Mouse (Mus musculus) macrophage (primary cell): ENCODE results near the gene Nedd9. TPM values are rescaled to one million over a fixed set of nuclear protein-coding genes. Genes with fewer than 3 reads are reported as not detected.
"Not testable (repeated sequence)": the region's sequence is repeated elsewhere in the genome, so short reads cannot be mapped to it uniquely, and the experiment has no call there.

Experiments
- H3K27ac ChIP-seq: fragments of 350-480 bp; formaldehyde crosslinking; 2 replicates; pipeline ENCODE4 v1.9.0; 2021
- H3K36me3 ChIP-seq: fragments of 350-480 bp; formaldehyde crosslinking; 2 replicates; pipeline ENCODE4 v1.9.0; 2021; ENCODE audit errors: inconsistent target
- H3K4me3 ChIP-seq: fragments of 350-480 bp; formaldehyde crosslinking; 2 replicates; pipeline ENCODE4 v1.9.0; 2021; ENCODE audit errors: inconsistent target
- H3K79me2 ChIP-seq: fragments of 350-480 bp; formaldehyde crosslinking; 2 replicates; pipeline ENCODE4 v1.9.0; 2021; ENCODE audit errors: inconsistent target
- WGBS: methylation state at CpG from one replicate; pipeline ENCODE4 v1.1.7; 2026; ENCODE audit warnings: inconsistent platforms; ENCODE audit not compliant: missing documents; 5-methylcytosine and 5-hydroxymethylcytosine counted together
- polyA plus RNA-seq: library from polyadenylated mRNA; stranded (reverse); fragments of 250-400 nt; gene quantifications from 3 replicates; pipeline ENCODE4 v1.2.4, GENCODE M21; 2018; ENCODE audit warnings: inconsistent platforms

Gene Nedd9
- polyA plus RNA-seq, 1 experiment from 2014 or later, result 4.0 TPM

DNA sequence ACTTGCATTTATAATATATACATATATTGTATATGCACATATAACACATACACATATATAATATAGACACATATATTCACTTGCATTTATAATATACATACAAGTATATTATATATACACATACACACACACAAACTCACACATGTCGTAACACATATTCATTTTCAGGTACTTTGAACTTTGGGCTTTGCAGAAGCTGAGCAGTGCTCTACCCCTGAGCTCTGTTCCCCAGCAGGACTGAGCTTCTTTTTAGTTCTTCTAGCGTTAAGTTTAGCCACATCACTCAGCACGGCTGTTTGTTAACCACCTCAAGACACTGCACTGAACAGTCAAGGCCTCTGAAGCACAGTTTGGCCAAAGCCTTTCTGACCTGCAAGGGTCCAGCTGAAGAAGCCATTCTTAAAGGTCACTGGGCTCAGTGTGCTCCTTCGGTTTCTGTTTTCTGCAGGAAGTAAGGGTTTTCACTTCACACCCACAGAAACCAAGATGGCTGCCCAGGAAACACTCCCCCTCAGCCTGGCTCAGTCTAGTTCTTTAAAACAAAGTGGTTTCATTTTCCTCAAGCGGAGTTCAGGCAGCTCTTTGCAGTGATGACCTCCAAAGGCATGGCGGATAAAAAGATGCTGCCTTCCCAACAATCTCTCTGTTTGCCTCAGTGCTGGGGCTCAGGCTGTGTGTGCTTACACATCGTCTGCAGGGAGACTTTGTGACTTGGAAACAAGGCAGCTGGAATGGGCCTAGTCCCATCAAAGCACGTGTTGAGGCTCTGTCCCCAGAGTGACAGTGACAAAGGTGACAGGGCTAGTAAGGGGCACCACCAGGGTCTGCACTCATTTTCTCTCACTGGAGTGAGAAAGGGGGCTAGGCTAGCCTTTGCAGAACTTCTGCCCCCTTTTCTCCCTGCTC is 114.4 kb downstream of the Nedd9 start:
- Histone ChIP-seq H3K79me2 (no peaks in the 10 kb centered on the region), H3K27ac (no peak overlapping the region), H3K4me3 (no peak overlapping the region), H3K36me3 (no peaks in the 10 kb centered on the region)
- 72% methylated on average over 8 of the region's 8 CpGs for WGBS

DNA sequence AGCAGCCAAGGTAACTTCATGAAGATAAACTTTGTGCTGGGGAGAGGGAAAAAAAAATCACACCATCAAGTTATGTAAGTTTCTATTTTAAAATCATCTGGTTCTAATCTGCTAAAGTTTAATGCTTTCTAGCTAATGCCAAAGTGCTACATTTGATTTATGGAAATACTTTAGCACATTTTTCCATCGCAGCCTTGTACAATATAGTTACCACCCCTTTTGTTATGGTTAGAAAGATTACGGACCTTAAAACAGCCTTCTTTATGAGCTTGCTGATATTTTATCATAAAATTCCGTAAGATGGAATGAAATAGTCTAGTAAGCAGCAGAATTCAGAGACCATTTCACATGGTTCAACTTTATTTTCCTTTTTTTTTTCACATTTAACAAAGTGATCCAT is 115.6 kb downstream of the Nedd9 start:
- 97% methylated on average over 3 of the region's 3 CpGs for WGBS
- H3K36me3 ChIP-seq, result no peaks in the 10 kb centered on the region
- H3K79me2 ChIP-seq, result no peaks in the 10 kb centered on the region
- H3K4me3 ChIP-seq, result no peak overlapping the region
- no peak overlapping the region for H3K27ac ChIP-seq

DNA sequence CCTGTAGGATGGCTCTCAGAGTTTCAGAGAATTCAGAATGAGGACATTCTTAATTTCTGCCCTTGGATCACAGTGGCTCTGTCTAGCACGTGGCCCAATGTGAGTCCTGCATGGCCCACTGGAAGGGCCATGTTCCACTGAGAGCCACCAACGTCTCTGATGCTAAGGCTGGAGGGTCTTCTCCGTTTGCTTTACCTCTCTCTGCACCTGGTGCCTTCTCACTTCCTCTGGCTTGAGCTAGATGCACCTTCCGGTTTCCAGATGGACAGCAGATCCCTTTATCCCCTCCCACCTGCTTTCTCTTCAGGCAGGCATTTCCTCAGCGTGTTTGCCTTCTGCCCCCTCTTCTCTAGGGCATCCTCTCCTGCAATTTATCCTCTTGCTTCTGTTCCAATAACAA is 118.5 kb downstream of the Nedd9 start:
- Histone ChIP-seq H3K27ac (no peak overlapping the region), H3K4me3 (no peak overlapping the region), H3K36me3 (no peaks in the 10 kb centered on the region), H3K79me2 (no peaks in the 10 kb centered on the region)
- 93% methylated on average over 5 of the region's 5 CpGs for WGBS

DNA sequence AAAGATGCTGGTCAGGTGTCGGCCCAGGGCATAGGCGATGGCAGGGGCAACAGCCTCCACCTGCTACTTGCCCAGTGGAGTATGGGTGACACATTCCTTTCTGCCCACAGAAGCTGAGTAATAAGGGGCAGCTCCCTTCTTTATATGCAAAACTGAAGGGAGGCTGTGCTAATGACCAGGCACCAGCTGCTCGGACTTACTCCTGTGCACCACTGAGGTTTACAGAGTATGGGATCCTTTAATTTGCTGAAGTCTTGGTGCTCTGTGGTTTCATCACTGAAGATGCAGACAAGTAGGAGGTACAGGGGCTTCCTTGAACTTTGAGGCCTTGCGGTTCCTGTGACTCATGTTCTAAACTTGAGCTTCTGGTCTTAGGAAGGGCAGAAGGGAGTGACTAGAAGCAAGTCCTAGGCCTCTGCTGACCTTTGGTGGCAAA is 120.0 kb downstream of the Nedd9 start:
- whole genome bisulfite sequencing, result 82% methylated on average over 4 of the region's 4 CpGs
- Histone ChIP-seq H3K36me3 (no peaks in the 10 kb centered on the region), H3K79me2 (no peaks in the 10 kb centered on the region), H3K4me3 (no peak overlapping the region), H3K27ac (no peak overlapping the region)

DNA sequence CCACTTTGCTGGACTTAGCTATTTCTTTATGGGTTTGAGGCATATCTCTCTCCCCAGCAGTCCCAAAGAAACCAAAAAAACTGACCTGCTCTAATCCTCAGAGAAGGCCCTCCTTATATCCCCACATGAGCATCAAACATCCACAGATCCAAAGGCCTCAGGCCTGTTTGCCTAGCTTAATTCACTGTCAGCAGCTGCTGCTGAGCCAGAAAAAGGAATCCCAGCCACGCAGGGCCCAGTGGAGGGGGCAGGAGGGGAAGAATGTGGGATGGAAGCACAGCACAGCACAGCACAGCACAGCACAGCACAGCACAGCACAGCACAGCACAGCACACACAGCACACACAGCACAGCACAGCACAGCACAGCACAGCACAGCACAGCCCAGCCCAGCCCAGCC is 120.6 kb downstream of the Nedd9 start:
- WGBS, result 100% methylated on average over 1 of the region's 1 CpGs
- not testable (repeated sequence) for H3K4me3 ChIP-seq, H3K27ac ChIP-seq, H3K79me2 ChIP-seq, H3K36me3 ChIP-seq

DNA sequence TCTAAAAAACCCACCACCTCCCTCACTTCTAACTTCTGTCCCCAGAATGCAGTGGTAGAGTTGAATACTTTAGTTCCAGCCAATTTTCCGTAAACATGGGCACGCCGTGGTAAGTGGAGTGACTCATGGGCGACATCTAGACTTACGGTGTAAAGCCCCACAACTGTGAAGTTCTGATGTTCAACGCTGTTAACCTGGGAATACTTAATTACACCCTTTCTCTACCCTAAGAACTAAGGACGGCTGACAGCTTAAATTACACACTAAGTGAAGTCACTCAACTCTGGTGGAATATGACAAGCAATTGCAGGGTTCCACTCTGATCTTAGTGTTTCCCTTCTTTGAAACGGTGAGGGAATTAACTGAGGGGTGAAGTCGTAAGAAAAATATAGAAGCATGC is 122.9 kb downstream of the Nedd9 start:
- H3K4me3 ChIP-seq, result no peak overlapping the region
- no peaks in the 10 kb centered on the region for H3K36me3 ChIP-seq
- no peak overlapping the region for H3K27ac ChIP-seq
- 95% methylated on average over 9 of the region's 9 CpGs for WGBS
- no peaks in the 10 kb centered on the region for H3K79me2 ChIP-seq

DNA sequence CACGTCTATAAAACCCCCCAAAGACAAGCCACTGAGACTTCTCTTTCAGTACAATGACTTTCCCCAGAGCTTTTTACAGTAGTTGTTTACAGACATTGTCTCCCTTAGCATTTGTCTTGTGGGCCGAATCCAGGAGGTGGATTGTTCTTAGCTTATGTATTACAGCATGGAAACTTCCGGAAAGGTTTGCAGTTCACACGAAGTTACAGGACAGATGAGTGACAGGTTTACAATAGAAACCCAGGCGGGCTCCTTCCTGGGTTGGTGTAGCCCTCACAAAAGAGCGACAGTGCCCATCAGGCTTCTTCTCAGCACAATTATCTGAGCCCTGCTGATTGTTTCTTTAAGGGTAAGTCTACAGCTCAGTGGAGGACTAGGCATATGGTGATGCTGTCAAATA is 124.3 kb downstream of the Nedd9 start:
- H3K4me3 ChIP-seq, result no peak overlapping the region
- 92% methylated on average over 6 of the region's 6 CpGs for WGBS
- H3K36me3 ChIP-seq, result no peaks in the 10 kb centered on the region
- H3K79me2 ChIP-seq, result no peaks in the 10 kb centered on the region
- H3K27ac ChIP-seq, result no peak overlapping the region

DNA sequence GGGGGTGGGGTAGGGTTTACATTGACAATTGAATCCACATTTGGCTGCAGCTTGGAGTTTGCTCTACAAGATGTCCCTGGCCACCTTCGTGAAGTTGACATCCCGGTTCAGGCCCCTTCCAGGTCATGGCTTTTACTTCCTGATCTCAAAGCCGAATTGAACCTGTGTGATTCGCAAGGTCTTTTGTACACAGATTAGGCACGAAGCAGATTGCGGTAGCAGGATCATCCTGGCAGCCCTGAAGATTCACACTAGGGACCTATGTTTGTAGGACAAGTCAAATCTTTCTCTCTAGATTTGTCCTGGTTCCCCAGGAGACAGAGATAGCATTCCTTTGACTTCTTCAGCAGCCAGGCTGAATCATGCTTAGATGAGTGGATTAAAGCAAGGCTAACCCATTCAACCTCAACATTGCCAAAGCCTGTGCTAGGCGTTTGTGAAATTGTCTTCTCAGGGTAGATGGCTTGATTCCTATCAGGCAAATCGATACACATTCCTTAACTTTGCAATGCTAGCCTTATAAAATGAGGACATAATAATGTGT is 126.8 kb downstream of the Nedd9 start:
- Histone ChIP-seq H3K79me2 (no peaks in the 10 kb centered on the region), H3K4me3 (no peak overlapping the region), H3K27ac (no peak overlapping the region), H3K36me3 (no peaks in the 10 kb centered on the region)
- 82% methylated on average over 8 of the region's 8 CpGs for WGBS

DNA sequence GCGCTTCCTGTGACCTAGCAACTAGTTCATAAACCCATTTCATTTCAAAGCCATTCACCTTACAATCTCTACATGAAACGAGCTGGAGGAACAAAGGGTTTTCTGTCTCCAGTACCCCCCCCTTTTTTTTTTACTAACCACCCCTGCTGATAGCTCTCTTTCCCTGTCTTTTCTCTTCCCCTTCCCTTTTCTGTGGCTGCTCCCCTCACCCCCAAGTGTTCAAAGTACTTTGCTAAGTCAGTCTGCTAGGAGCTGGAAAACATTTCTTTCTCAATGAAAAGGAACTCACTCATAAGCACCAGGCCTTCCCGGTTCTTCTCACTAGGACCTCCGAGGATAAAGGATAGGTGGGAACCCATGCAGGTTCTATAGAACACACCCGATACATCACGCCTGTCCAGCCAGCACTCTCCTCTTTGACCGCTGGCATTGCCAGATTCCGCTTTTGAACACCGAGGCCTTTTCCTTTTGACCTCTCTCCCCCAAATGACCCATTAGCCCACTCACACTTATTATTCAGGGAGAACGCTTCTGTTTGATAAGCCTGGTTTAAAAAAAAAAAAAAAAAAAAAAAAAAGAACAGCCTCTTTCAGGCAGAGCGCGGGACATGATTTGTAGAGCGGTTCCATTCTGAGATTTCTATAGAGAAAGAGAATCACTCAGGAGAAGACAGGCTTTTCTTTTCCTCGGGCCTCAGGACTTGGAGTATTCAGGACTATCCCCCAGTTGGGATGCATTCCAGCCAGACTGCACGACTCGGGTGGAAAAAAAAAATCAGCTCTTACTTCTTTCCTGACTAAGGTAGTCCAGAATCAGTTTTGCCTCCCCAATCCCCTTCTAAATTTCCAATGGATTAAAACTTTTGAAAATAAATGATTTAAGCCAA is 127.6 kb downstream of the Nedd9 start:
- Histone ChIP-seq H3K27ac (no peak overlapping the region), H3K36me3 (no peaks in the 10 kb centered on the region), H3K79me2 (no peaks in the 10 kb centered on the region), H3K4me3 (peak overlapping the region; percentile 41)
- 19% methylated on average over 14 of the region's 16 CpGs for WGBS

DNA sequence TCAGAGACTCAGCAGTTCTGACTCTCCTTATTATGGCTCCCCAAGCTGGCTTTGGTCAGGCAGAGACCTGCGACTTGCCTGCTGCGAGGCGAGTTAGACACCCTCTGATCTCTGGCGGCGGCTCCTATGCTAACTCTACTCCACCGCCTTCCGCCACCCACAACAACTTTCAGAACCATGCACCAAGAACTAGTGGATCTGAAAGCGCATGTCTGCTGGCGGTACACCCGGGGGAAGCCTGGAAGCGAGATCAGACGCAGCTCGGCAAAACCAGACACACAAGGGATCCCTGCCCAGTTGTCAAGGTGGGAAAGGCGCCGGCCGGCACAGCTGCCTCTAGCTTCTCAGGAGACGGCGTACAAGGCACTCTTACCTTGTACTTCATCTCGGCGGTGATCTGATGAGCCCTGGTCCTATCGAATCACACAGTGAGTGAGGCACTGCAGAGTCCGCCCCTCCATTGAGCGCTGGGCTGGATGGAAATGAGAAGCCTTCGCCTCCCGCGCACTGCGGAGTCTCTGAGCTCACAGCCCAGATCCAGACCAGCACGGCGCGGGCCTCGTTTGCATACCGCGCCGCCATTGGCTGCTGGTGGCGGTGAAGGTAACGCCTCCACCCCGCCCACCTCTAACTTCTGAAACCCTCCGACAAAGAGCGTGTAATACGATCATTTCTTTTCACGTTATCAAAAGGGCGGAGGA is 128.5 kb downstream of the Nedd9 start:
- Histone ChIP-seq H3K27ac (no peak overlapping the region), H3K79me2 (no peaks in the 10 kb centered on the region), H3K4me3 (peak overlapping the region; percentile 41), H3K36me3 (no peaks in the 10 kb centered on the region)
- WGBS, result under 1% methylated on average over 42 of the region's 42 CpGs

DNA sequence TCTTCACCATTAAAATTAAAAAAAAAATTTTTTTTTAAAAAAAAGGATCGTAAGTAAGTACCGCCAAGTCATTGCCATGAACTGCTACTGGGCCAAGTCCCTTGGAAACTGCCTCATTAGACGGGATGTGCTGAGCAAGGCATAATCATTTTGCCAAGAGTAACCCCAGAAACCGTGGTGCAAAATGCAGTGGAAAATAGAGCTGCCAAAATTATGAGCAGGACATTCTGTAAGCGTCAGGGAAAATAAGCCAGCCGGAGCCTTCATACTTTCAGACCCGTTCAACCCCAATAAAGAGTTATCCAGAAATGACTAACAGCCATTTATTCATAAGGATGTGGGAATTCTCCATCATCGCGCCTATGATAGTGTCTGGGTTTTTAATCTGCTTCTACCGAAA is 129.2 kb downstream of the Nedd9 start:
- Histone ChIP-seq H3K36me3 (no peaks in the 10 kb centered on the region), H3K79me2 (no peaks in the 10 kb centered on the region), H3K27ac (no peak overlapping the region), H3K4me3 (peak overlapping the region; percentile 41)
- 28% methylated on average over 10 of the region's 10 CpGs for WGBS

DNA sequence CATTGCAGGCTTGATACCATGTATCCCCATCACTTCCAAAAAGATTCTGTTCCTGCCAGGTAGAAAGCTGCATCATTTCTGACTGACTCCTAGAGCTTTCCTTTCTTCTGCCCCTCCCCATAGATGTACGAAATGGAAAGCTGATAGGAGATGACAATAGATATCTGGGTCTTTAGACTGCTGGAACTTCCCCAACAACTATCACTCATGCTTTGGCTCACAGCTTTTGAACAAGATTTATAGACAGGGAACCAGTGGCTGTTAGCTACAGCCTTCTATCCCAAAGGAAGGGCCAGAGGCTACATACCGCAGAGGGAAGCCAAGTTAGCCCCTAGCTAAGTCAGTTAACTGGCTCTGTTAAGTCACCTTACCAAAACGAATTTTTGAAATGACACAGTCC is 129.6 kb downstream of the Nedd9 start:
- no peak overlapping the region for H3K4me3 ChIP-seq
- H3K79me2 ChIP-seq, result no peaks in the 10 kb centered on the region
- WGBS, result 67% methylated on average over 3 of the region's 3 CpGs
- H3K36me3 ChIP-seq, result no peaks in the 10 kb centered on the region
- H3K27ac ChIP-seq, result no peak overlapping the region

DNA sequence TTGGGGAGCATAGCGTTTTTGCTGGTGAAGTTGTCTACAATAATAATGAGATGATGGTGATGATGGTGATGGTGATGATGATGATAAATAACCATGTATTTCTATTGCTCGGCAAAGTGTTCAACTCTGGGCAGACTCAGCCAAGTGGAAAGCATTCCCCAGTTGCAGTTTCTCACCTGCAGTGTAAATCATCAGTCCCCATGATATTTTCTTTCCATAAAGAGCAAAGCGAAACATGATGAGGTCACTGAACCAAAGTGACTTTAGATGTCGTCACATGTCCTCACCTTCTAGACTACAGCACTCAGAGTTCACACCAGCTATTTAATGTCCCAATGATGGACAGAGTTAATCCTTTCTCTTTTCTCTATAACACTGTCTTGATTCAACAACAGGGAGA is 130.0 kb downstream of the Nedd9 start:
- no peaks in the 10 kb centered on the region for H3K79me2 ChIP-seq
- H3K4me3 ChIP-seq, result no peak overlapping the region
- 99% methylated on average over 4 of the region's 4 CpGs for WGBS
- no peaks in the 10 kb centered on the region for H3K36me3 ChIP-seq
- H3K27ac ChIP-seq, result no peak overlapping the region

DNA sequence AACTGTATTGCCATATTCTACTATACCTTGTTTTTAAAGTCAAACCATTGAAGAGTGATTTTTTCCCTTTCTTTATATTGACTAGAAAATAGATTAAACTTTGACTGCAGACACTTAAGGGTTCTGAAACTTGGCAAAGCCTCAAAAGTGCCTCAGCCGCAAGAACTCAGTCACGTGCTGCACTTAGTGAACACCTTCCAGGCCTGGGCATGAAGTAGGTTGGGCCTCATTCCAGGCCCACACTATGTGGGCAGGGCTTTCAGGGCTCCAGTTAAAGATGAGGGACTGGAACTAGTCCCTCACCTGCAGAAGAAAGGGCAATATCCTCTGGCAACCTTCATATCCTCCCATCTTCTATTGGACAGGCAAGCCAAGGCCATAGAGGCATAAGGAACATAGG is 131.6 kb downstream of the Nedd9 start:
- Histone ChIP-seq H3K79me2 (no peaks in the 10 kb centered on the region), H3K4me3 (no peak overlapping the region), H3K27ac (no peak overlapping the region), H3K36me3 (no peaks in the 10 kb centered on the region)
- 39% methylated on average over 2 of the region's 2 CpGs for WGBS
